ENCODE assay signal across 14 mouse cellular contexts in the genomic region with DNA sequence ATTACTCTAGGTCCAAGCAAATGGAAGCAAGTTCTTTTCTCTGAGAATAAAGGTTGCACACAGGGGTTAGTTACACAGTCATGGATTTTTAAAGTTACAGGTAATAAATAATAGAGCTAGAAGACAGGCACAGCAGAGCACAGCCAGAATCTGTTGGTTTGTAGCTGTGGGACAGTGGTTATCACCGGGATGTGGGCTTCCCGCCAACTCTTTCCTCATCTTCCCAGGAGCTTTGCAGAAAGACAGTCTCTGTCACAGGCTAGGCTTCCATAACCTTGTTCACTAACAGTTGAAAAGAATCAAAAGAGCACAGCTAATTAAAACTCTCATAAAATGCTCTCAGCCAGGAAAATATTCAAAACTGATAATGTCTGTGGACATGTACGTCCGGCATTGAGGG. TPM values are rescaled to one million over a fixed set of nuclear protein-coding genes. Genes with fewer than 3 reads are reported as not detected.
DNase-seq lines count a peak whose midpoint lies in the region; ATAC-seq lines count a peak whose summit lies in the region.
"Had no signal": no experiment of that assay in that cellular context is flagged by ENCODE, and none has a peak within 500 bp of the region (broad histone marks: within the 10 kb centered on the region; RNA-seq: fewer than 3 reads in every experiment).

No protein-coding gene starts in this region.

- 52% methylated on average over 4 of the region's 4 CpGs for WGBS in forebrain, embryonic 13.5 days
- WGBS in forebrain, embryonic 12.5 days, result 67% methylated on average over 4 of the region's 4 CpGs
- 69% methylated on average over 4 of the region's 4 CpGs for WGBS in liver, embryonic 13.5 days (ENCODE audit: insufficient replicate concordance)
- WGBS in heart, embryonic 15.5 days, result 37% methylated on average over 4 of the region's 4 CpGs

- H3K4me2 ChIP-seq in forebrain, embryonic 13.5 days, result no peak overlapping the region
- no peak overlapping the region for H3K4me2 ChIP-seq in forebrain, embryonic 12.5 days
- no peak overlapping the region for H3K4me2 ChIP-seq in liver, embryonic 13.5 days
- no peak overlapping the region for H3K4me2 ChIP-seq in heart, embryonic 15.5 days
- H3K4me2 ChIP-seq: limb, embryonic 13.5 days had no signal

- peaks cover 7% of the 10 kb centered on the region; the same call in 1 of the 2 replicates for H3K36me3 ChIP-seq in forebrain, embryonic 13.5 days (ENCODE audit: poor library complexity, severe bottlenecking)
- peaks cover 4% of the 10 kb centered on the region for H3K36me3 ChIP-seq in forebrain, embryonic 12.5 days (replicated peaks)
- no peaks in the 10 kb centered on the region for H3K36me3 ChIP-seq in liver, embryonic 13.5 days
- no peaks in the 10 kb centered on the region for H3K36me3 ChIP-seq in heart, embryonic 15.5 days

- peaks cover 10% of the 10 kb centered on the region; the same call in 1 of the 2 replicates for H3K4me1 ChIP-seq in forebrain, embryonic 13.5 days
- peaks cover 7% of the 10 kb centered on the region; the same call in 1 of the 2 replicates for H3K4me1 ChIP-seq in forebrain, embryonic 12.5 days
- H3K4me1 ChIP-seq in liver, embryonic 13.5 days (replicated peaks), result peaks cover 71% of the 10 kb centered on the region
- peaks cover 37% of the 10 kb centered on the region for H3K4me1 ChIP-seq in heart, embryonic 15.5 days (replicated peaks)

- no peaks in the 10 kb centered on the region for H3K27me3 ChIP-seq in forebrain, embryonic 13.5 days
- H3K27me3 ChIP-seq in forebrain, embryonic 12.5 days, result no peaks in the 10 kb centered on the region
- H3K27me3 ChIP-seq in liver, embryonic 13.5 days, result no peaks in the 10 kb centered on the region
- no peaks in the 10 kb centered on the region for H3K27me3 ChIP-seq in heart, embryonic 15.5 days
- H3K27me3 ChIP-seq: limb, embryonic 13.5 days had no signal

- H3K27ac ChIP-seq in forebrain, embryonic 13.5 days, result no peak overlapping the region
- no peak overlapping the region for H3K27ac ChIP-seq in forebrain, embryonic 12.5 days
- H3K27ac ChIP-seq in liver, embryonic 13.5 days, result peak overlapping the region; percentile 97
- H3K27ac ChIP-seq in heart, embryonic 15.5 days, result peak overlapping the region; percentile 59
- H3K27ac ChIP-seq: limb, embryonic 13.5 days; midbrain, embryonic 10.5 days had no signal

- ATAC-seq in forebrain, embryonic 13.5 days, result 0 out of 2 replicates have a peak, but pooled peaks have one; percentile 20
- ATAC-seq in forebrain, embryonic 12.5 days (ENCODE audit: low FRiP score), result no peak
- no peak for ATAC-seq in liver, embryonic 13.5 days (ENCODE audit: low read depth)
- no peak for ATAC-seq in heart, embryonic 15.5 days (replicated peaks; ENCODE audit: insufficient number of reproducible peaks, insufficient read depth, low FRiP score, low read depth)
- no peak for ATAC-seq in megakaryocyte, adult 5-6 weeks (ENCODE audit: poor library complexity, severe bottlenecking)

- DNase-seq in liver, embryonic 13.5 days, result no peak
- no peak for DNase-seq in liver
- DNase-seq in NIH3T3 (ENCODE audit: low read depth), result peak; percentile 22
- no peak for DNase-seq in spleen, postnatal 4 days (ENCODE audit: low spot score in 2 of 2)
- DNase-seq: B cell, adult 2 months; thymus, postnatal 36 days had no signal

- H3K4me3 ChIP-seq in forebrain, embryonic 13.5 days, result no peak overlapping the region
- no peak overlapping the region for H3K4me3 ChIP-seq in forebrain, embryonic 12.5 days (replicated peaks)
- no peak overlapping the region for H3K4me3 ChIP-seq in liver, embryonic 13.5 days (replicated peaks)
- no peak overlapping the region for H3K4me3 ChIP-seq in heart, embryonic 15.5 days
- H3K4me3 ChIP-seq: limb, embryonic 13.5 days; midbrain, embryonic 10.5 days had no signal

- H3K9me3 ChIP-seq in forebrain, embryonic 13.5 days (replicated peaks), result no peaks in the 10 kb centered on the region
- no peaks in the 10 kb centered on the region for H3K9me3 ChIP-seq in forebrain, embryonic 12.5 days
- H3K9me3 ChIP-seq in liver, embryonic 13.5 days (replicated peaks), result no peaks in the 10 kb centered on the region
- H3K9me3 ChIP-seq in heart, embryonic 15.5 days (replicated peaks), result no peaks in the 10 kb centered on the region
- H3K9me3 ChIP-seq: limb, embryonic 13.5 days; midbrain, embryonic 10.5 days had no signal

- no peak overlapping the region for H3K9ac ChIP-seq in forebrain, embryonic 13.5 days
- no peak overlapping the region for H3K9ac ChIP-seq in forebrain, embryonic 12.5 days
- H3K9ac ChIP-seq in liver, embryonic 13.5 days, result 0 out of 2 replicates have a peak overlapping the region, but pooled peaks have one; percentile 15
- H3K9ac ChIP-seq in heart, embryonic 15.5 days, result no peak overlapping the region
- H3K9ac ChIP-seq: limb, embryonic 13.5 days had no signal

RNA-seq across cellular contexts. Expression of a gene that starts 42.6 kb away (rescaled TPM):
- polyA plus RNA-seq in forebrain, embryonic 13.5 days (2015; fragmentation: Nextera tagmentation; extraction: Ambion mirVana), result 0.23 TPM in 1 of 2 replicates, not detected in the other
- 0.13 and 0.22 TPM in 2 replicates for polyA plus RNA-seq in forebrain, embryonic 12.5 days (2016; fragmentation: Nextera tagmentation; extraction: Ambion mirVana)
- 2.3 TPM in 2 replicates for polyA plus RNA-seq in liver, embryonic 13.5 days (2015; fragmentation: Nextera tagmentation; extraction: Ambion mirVana)
- polyA plus RNA-seq in heart, embryonic 15.5 days (2015; fragmentation: Nextera tagmentation; extraction: Ambion mirVana), result not detected in 2 replicates
- not detected in 2 replicates for total RNA-seq in megakaryocyte, adult 5-6 weeks (2015)
- total RNA-seq in megakaryocyte, adult 5-6 weeks (2017), result not detected in 2 replicates
- total RNA-seq: common myeloid progenitor, adult 5-6 weeks; layer of hippocampus, postnatal 10 days had no signal
- polyA plus RNA-seq: limb, embryonic 13.5 days; midbrain, embryonic 10.5 days had no signal

Comparison
In these comparisons a context has a peak if more than half of its experiments do, and no peak if none do; other contexts are left out.
1. H3K27ac ChIP-seq: peak in liver, embryonic 13.5 days (single experiment) and heart, embryonic 15.5 days (single experiment); none in forebrain, embryonic 13.5 days (single experiment) and forebrain, embryonic 12.5 days (single experiment).